Mouse (Mus musculus): Measurements from ENCODE around the gene Mpzl2. TPM values are rescaled to one million over a fixed set of nuclear protein-coding genes. Genes with fewer than 3 reads are reported as not detected.

Mpzl2 gene
- polyA plus RNA-seq (2012; rRNA removed) = 11.4 and 16.6 TPM in 2 replicates

GRCm38 (mm10) chr9:45039499-45039898 lies at the start of gene Mpzl2:
Mpzl2 (plus strand) TSS chr9:45039799.

GRCm38 (mm10) chr9:45009180-45010078 lies 30.2 kb upstream of the Mpzl2 start, which contains the start of gene Cd3e:
Cd3e (minus strand) TSS chr9:45009627.

GRCm38 (mm10) chr9:45055082-45055713 lies 15.6 kb downstream of the Mpzl2 start, which contains the start of gene Mpzl3:
Mpzl3 (plus strand) TSS chr9:45055186.

GRCm38 (mm10) chr9:45079011-45079410 lies 39.4 kb downstream of the Mpzl2 start, which contains the start of gene Jaml:
Jaml (plus strand) TSS chr9:45079183.

Other genes with a start within 250 kb of the Mpzl2 start
- gene Tmem25, start 240.5 kb upstream of the Mpzl2 start, polyA plus RNA-seq (2012; rRNA removed) = 2.1 and 3.1 TPM in 2 replicates
- 1.9 and 3.3 TPM in 2 replicates for gene Ttc36, start 236.7 kb upstream of the Mpzl2 start, polyA plus RNA-seq (2012; rRNA removed)
- gene Kmt2a, start 158.5 kb upstream of the Mpzl2 start, polyA plus RNA-seq (2012; rRNA removed) = 2.5 and 5.3 TPM in 2 replicates
- gene Atp5l, start 119.1 kb upstream of the Mpzl2 start, polyA plus RNA-seq (2012; rRNA removed) = 120 and 164 TPM in 2 replicates
- gene Ube4a, start 74.2 kb upstream of the Mpzl2 start, polyA plus RNA-seq (2012; rRNA removed) = 1.8 and 2.3 TPM in 2 replicates
- not detected in 2 replicates for gene Cd3g, start 59.4 kb upstream of the Mpzl2 start, polyA plus RNA-seq (2012; rRNA removed)
- not detected in 2 replicates for gene Cd3d, start 58.0 kb upstream of the Mpzl2 start, polyA plus RNA-seq (2012; rRNA removed)
- 0.09 and 0.13 TPM in 2 replicates for gene Cd3e, start 30.2 kb upstream of the Mpzl2 start, polyA plus RNA-seq (2012; rRNA removed)
- gene Mpzl3, start 15.4 kb downstream of the Mpzl2 start, polyA plus RNA-seq (2012; rRNA removed) = 3.1 and 3.7 TPM in 2 replicates
- gene Jaml, start 39.4 kb downstream of the Mpzl2 start, polyA plus RNA-seq (2012; rRNA removed) = 0.12 TPM in 1 of 2 replicates, not detected in the other
- gene Scn2b, start 78.0 kb downstream of the Mpzl2 start, polyA plus RNA-seq (2012; rRNA removed) = 0.19 TPM in 2 replicates
- gene Scn4b, start 98.6 kb downstream of the Mpzl2 start, polyA plus RNA-seq (2012; rRNA removed) = 0.74 and 0.95 TPM in 2 replicates
- gene BC049352, start 142.2 kb downstream of the Mpzl2 start, polyA plus RNA-seq (2012; rRNA removed) = 0.08 TPM in 1 of 2 replicates, not detected in the other
- gene Tmprss4, start 164.3 kb downstream of the Mpzl2 start, polyA plus RNA-seq (2012; rRNA removed) = 18.1 and 18.7 TPM in 2 replicates
- gene Il10ra, start 229.3 kb downstream of the Mpzl2 start, polyA plus RNA-seq (2012; rRNA removed) = 1.2 and 1.8 TPM in 2 replicates

Measured in stomach, adult 2 months (tissue).